Mouse (Mus musculus) limb, embryonic 11.5 days (tissue): ENCODE measurements at regions not wholly inside any gene's neighbourhood (a gene's known extent, or its start where the extent isn't known, plus 50 kb on each side); places are given as distances from the start of the nearest gene placed in this dataset.

Experiments used
- ATAC-seq: fragments of 200-750 bp; cut with Nextera tagmentation; 2 replicates; pipeline ENCODE4 v1.8.0; 2017; ENCODE audit warnings: low read depth; ENCODE audit not compliant: insufficient number of reproducible peaks, low FRiP score, low TSS enrichment
- DNase-seq: peaks from one replicate; pipeline ENCODE4 v3.0.0-alpha.2; 2015; ENCODE audit warnings: low spot score
- H3K27ac ChIP-seq: fragments of 300-500 bp; sonication (generic); replicated peaks from 2 replicates; pipeline ENCODE4 v1.5.1; 2014; ENCODE audit warnings: low read depth, mild to moderate bottlenecking, low read length
- H3K27me3 ChIP-seq: fragments of 300-500 bp; sonication (generic); 2 replicates; pipeline ENCODE4 v1.6.1; 2014; ENCODE audit warnings: mild to moderate bottlenecking, low read length, mixed read lengths; ENCODE audit not compliant: control insufficient read depth, insufficient read depth
- H3K36me3 ChIP-seq: fragments of 300-500 bp; sonication (generic); 2 replicates; pipeline ENCODE4 v1.6.1; 2014; ENCODE audit warnings: mild to moderate bottlenecking, low read length, moderate library complexity, mixed read lengths; ENCODE audit not compliant: control insufficient read depth, insufficient read depth
- H3K4me1 ChIP-seq: fragments of 300-500 bp; sonication (generic); 2 replicates; pipeline ENCODE4 v1.6.1; 2014; ENCODE audit warnings: low read length, mixed read lengths; ENCODE audit not compliant: control insufficient read depth, insufficient read depth
- H3K4me2 ChIP-seq: fragments of 300-500 bp; sonication (generic); 2 replicates; pipeline ENCODE4 v1.6.1; 2014; ENCODE audit warnings: low read depth, mild to moderate bottlenecking, moderate library complexity; ENCODE audit not compliant: severe bottlenecking
- H3K4me3 ChIP-seq: fragments of 300-500 bp; sonication (generic); 2 replicates; pipeline ENCODE4 v1.5.1; 2014; ENCODE audit warnings: low read depth, low read length
- H3K9ac ChIP-seq: fragments of 300-500 bp; sonication (generic); 2 replicates; pipeline ENCODE4 v1.6.1; 2014; ENCODE audit warnings: mild to moderate bottlenecking, low read length
- H3K9me3 ChIP-seq: fragments of 300-500 bp; sonication (generic); 2 replicates; pipeline ENCODE4 v1.6.1; 2016; ENCODE audit warnings: low read length; ENCODE audit not compliant: control insufficient read depth
- WGBS: fragments of 180-500 bp; shearing (Covaris S2); extraction: QIAGEN DNeasy Blood & Tissue Kit; methylation state at CpG from one replicate; pipeline ENCODE4 v1.1.7; 2014; 5-methylcytosine and 5-hydroxymethylcytosine counted together

- no peak overlapping the region for H3K4me2 ChIP-seq
- 0 out of 2 replicates have a peak, but pooled peaks cover 2% of the 10 kb centered on the region for H3K4me1 ChIP-seq
- no peaks in the 10 kb centered on the region for H3K9me3 ChIP-seq
- H3K4me3 ChIP-seq = no peak overlapping the region
- DNase-seq = no peak
- 26% methylated on average over 1 of the region's 1 CpGs for WGBS
- no peak for ATAC-seq
- H3K27ac ChIP-seq = no peak overlapping the region
- no peaks in the 10 kb centered on the region for H3K27me3 ChIP-seq
- H3K36me3 ChIP-seq = no peaks in the 10 kb centered on the region
- no peak overlapping the region for H3K9ac ChIP-seq
Observed at GRCm38 (mm10) chr7:113052952-113053351, 99.2 kb downstream of the Rassf10 start.

- Histone ChIP-seq H3K36me3 (no peaks in the 10 kb centered on the region), H3K4me1 (peaks cover 10% of the 10 kb centered on the region; the same call in 1 of the 2 replicates), H3K9me3 (no peaks in the 10 kb centered on the region), H3K4me3 (no peak overlapping the region), H3K4me2 (no peak overlapping the region), H3K27ac (no peak overlapping the region), H3K27me3 (no peaks in the 10 kb centered on the region), H3K9ac (no peak overlapping the region)
- WGBS = 85% methylated on average over 2 of the region's 2 CpGs
- no peak for ATAC-seq
- no peak for DNase-seq
Observed at GRCm38 (mm10) chr7:113056421-113056820, 102.7 kb downstream of the Rassf10 start.

- DNase-seq = peak; percentile 25
- 42% methylated on average over 12 of the region's 12 CpGs for WGBS
- no peak for ATAC-seq
Observed at GRCm38 (mm10) chr7:113059211-113059966, 105.6 kb downstream of the Rassf10 start.

GRCm38 (mm10) chr7:113059967-113060284 lies 106.2 kb downstream of the Rassf10 start:
- Histone ChIP-seq H3K27ac (no peak overlapping the region), H3K9me3 (no peaks in the 10 kb centered on the region), H3K4me1 (peaks cover 10% of the 10 kb centered on the region; the same call in 1 of the 2 replicates), H3K4me2 (no peak overlapping the region), H3K4me3 (no peak overlapping the region), H3K9ac (no peak overlapping the region), H3K27me3 (no peaks in the 10 kb centered on the region), H3K36me3 (no peaks in the 10 kb centered on the region)
- DNase-seq (no peak), ATAC-seq (no peak)
- 66% methylated on average over 5 of the region's 5 CpGs for WGBS

More at GRCm38 (mm10) chr7:113059211-113059966, 105.6 kb downstream of the Rassf10 start:
- Histone ChIP-seq H3K4me3 (no peak overlapping the region), H3K4me2 (no peak overlapping the region), H3K27ac (no peak overlapping the region), H3K36me3 (no peaks in the 10 kb centered on the region), H3K9ac (no peak overlapping the region), H3K9me3 (no peaks in the 10 kb centered on the region), H3K4me1 (peaks cover 10% of the 10 kb centered on the region; the same call in 1 of the 2 replicates), H3K27me3 (no peaks in the 10 kb centered on the region)

GRCm38 (mm10) chr7:113060991-113061390 lies 107.2 kb downstream of the Rassf10 start:
- no peak overlapping the region for H3K27ac ChIP-seq
- no peaks in the 10 kb centered on the region for H3K9me3 ChIP-seq
- ATAC-seq (no peak), DNase-seq (no peak)
- no peaks in the 10 kb centered on the region for H3K27me3 ChIP-seq
- no peak overlapping the region for H3K9ac ChIP-seq
- no peak overlapping the region for H3K4me3 ChIP-seq
- H3K4me1 ChIP-seq = peaks cover 10% of the 10 kb centered on the region; the same call in 1 of the 2 replicates
- H3K36me3 ChIP-seq = no peaks in the 10 kb centered on the region
- whole genome bisulfite sequencing = 77% methylated on average over 7 of the region's 7 CpGs
- no peak overlapping the region for H3K4me2 ChIP-seq

GRCm38 (mm10) chr7:113066536-113066935 lies 112.8 kb downstream of the Rassf10 start:
- H3K36me3 ChIP-seq = no peaks in the 10 kb centered on the region
- no peaks in the 10 kb centered on the region for H3K4me1 ChIP-seq
- WGBS = 89% methylated on average over 12 of the region's 12 CpGs
- no peak overlapping the region for H3K9ac ChIP-seq
- no peak overlapping the region for H3K4me3 ChIP-seq
- ATAC-seq = no peak
- no peaks in the 10 kb centered on the region for H3K27me3 ChIP-seq
- no peak for DNase-seq
- no peak overlapping the region for H3K4me2 ChIP-seq
- no peaks in the 10 kb centered on the region for H3K9me3 ChIP-seq
- H3K27ac ChIP-seq = no peak overlapping the region

- 95% methylated on average over 6 of the region's 6 CpGs for WGBS
- Histone ChIP-seq H3K27ac (no peak overlapping the region), H3K9ac (no peak overlapping the region), H3K9me3 (no peaks in the 10 kb centered on the region), H3K4me3 (no peak overlapping the region), H3K4me2 (no peak overlapping the region), H3K4me1 (no peaks in the 10 kb centered on the region), H3K36me3 (no peaks in the 10 kb centered on the region), H3K27me3 (no peaks in the 10 kb centered on the region)
- ATAC-seq = no peak
- DNase-seq = no peak
Observed at GRCm38 (mm10) chr7:113068296-113068695, 114.5 kb downstream of the Rassf10 start.

- Histone ChIP-seq H3K4me3 (no peak overlapping the region), H3K4me2 (no peak overlapping the region), H3K27ac (no peak overlapping the region), H3K9ac (no peak overlapping the region), H3K36me3 (no peaks in the 10 kb centered on the region), H3K27me3 (no peaks in the 10 kb centered on the region), H3K9me3 (no peaks in the 10 kb centered on the region), H3K4me1 (no peaks in the 10 kb centered on the region)
- DNase-seq (no peak), ATAC-seq (no peak)
- 76% methylated on average over 4 of the region's 4 CpGs for WGBS
Observed at GRCm38 (mm10) chr7:113069336-113069924, 115.7 kb downstream of the Rassf10 start.
